Comparison of ENCODE assay signal across 8 mouse cellular contexts in genomic region chr11:49811099-49811541, GRCm38 (mm10). TPM values are rescaled to one million over a fixed set of nuclear protein-coding genes. Genes with fewer than 3 reads are reported as not detected.
DNase-seq lines count a peak whose midpoint lies in the region; TF ChIP-seq lines count a peak whose summit lies in the region.
"Had no signal": no experiment of that assay in that cellular context is flagged by ENCODE, and none has a peak within 500 bp of the region (broad histone marks: within the 10 kb centered on the region; RNA-seq: fewer than 3 reads in every experiment).

No protein-coding gene starts in this region.

- H3K27ac ChIP-seq in embryonic fibroblast, embryonic 13.5 days (ENCODE audit: insufficient read depth, low read length) = peak overlapping the region; percentile 51; the same call in 1 of the 2 replicates
- H3K27ac ChIP-seq: limb, embryonic 15.5 days had no signal

- TF ChIP-seq POLR2A in embryonic fibroblast, embryonic 13.5 days (IDR thresholded peaks at IDR 0.05; ENCODE audit: low read depth, low read length) = no peak

- H3K4me3 ChIP-seq in embryonic fibroblast, embryonic 13.5 days (ENCODE audit: insufficient read depth, low read length) = no peak overlapping the region
- H3K4me3 ChIP-seq: limb, embryonic 15.5 days had no signal

- H3K4me1 ChIP-seq in embryonic fibroblast, embryonic 13.5 days (ENCODE audit: control insufficient read depth, insufficient read depth, low read length) = 0 out of 2 replicates have a peak, but pooled peaks cover 2% of the 10 kb centered on the region
- H3K4me1 ChIP-seq: limb, embryonic 15.5 days had no signal

- intact Hi-C loops in left cerebral cortex, postnatal 10 days (cut with DNase I) = no loop called here

- peak; percentile 25 to 50 for DNase-seq in urinary bladder, postnatal 36 days (ENCODE audit: low spot score in 2 of 2)
- no peak for DNase-seq in urinary bladder, postnatal 25 days (ENCODE audit: low spot score)
- peak; percentile 65 for DNase-seq in induced T-regulatory cell, adult 2 months (ENCODE audit: low read depth)
- DNase-seq in left cerebral cortex, postnatal 10 days (ENCODE audit: extremely low spot score in 1 of 2, low spot score in 2 of 2) = no peak
- no peak for DNase-seq in left cerebral cortex, adult 9 months (ENCODE audit: low spot score in 2 of 2)
- no peak for DNase-seq in embryo, embryonic 10.5 days (ENCODE audit: low spot score)

- TF ChIP-seq CTCF in embryonic fibroblast, embryonic 13.5 days (IDR thresholded peaks at IDR 0.05; ENCODE audit: borderline replicate concordance, insufficient read depth, low read length) = no peak

RNA-seq across cellular contexts. Expression of gene Gfpt2, which starts 17.1 kb away (rescaled TPM):
- 13.9 and 14.5 TPM in 2 replicates for polyA plus RNA-seq in embryonic fibroblast, embryonic 13.5 days (2011; ENCODE audit: insufficient read length, low read depth, missing spikeins)
- 1 to 10 TPM; 8.9 to 9.9 TPM for total RNA-seq in left cerebral cortex, postnatal 10 days (2021)

RNA-seq across cellular contexts. Expression of gene Mapk9, which starts 35.4 kb away (rescaled TPM):
- polyA plus RNA-seq in embryonic fibroblast, embryonic 13.5 days (2011; ENCODE audit: insufficient read length, low read depth, missing spikeins) = 62.5 and 68.5 TPM in 2 replicates
- total RNA-seq in left cerebral cortex, postnatal 10 days (2021) = 100 to 1,000 TPM; 202 to 212 TPM

Comparison
In these comparisons a context has a peak if more than half of its experiments do, and no peak if none do; other contexts are left out.
1. DNase-seq: peak in urinary bladder, postnatal 36 days (2 of 2) and induced T-regulatory cell, adult 2 months (single experiment); none in urinary bladder, postnatal 25 days (single experiment), left cerebral cortex, postnatal 10 days (0 of 2), left cerebral cortex, adult 9 months (0 of 2) and embryo, embryonic 10.5 days (single experiment).